Mouse (Mus musculus): ENCODE results near the gene Plek2.

DNA sequence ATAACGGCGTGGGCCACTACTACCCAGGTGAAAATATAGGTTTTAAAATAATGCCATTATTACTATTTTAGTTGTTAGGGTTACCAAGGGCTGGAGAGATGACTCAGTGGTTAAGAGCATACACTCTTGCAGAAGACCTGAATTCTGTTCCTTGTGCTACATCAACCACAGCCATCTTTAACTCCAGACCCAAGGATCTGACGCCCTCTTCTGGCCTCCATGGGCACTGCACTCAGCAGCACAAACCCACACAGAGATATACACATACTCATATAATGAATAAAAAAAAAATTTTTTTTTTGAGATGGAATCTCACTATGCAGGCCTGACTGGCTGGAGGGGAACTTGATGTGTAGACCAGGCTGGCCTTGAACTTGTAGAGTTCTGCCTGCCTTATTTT, 9.5 kb upstream of the Plek2 start:
- no peak for TF ChIP-seq CTCF (IDR thresholded peaks at IDR 0.05; ENCODE audit: low read depth)
- TF ChIP-seq EP300 (IDR thresholded peaks at IDR 0.05; ENCODE audit: low read depth): no peak

Data from heart, postnatal 0 days (tissue).